In genomic region chr13:98002598-98002997, GRCm38 (mm10) we compare ENCODE assay signal across 19 mouse cellular contexts.
DNase-seq lines count a peak whose midpoint lies in the region; ATAC-seq lines count a peak whose summit lies in the region.
"Had no signal": no experiment of that assay in that cellular context is flagged by ENCODE, and none has a peak within 500 bp of the region (broad histone marks: within the 10 kb centered on the region; RNA-seq: fewer than 3 reads in every experiment).

No protein-coding gene starts in this region.

- no peaks in the 10 kb centered on the region for H3K27me3 ChIP-seq in heart, embryonic 12.5 days (replicated peaks)
- no peaks in the 10 kb centered on the region for H3K27me3 ChIP-seq in lung, embryonic 16.5 days (ENCODE audit: control insufficient read depth, insufficient read depth, low read depth, low read length)
- H3K27me3 ChIP-seq in stomach, embryonic 15.5 days (replicated peaks), result no peaks in the 10 kb centered on the region
- H3K27me3 ChIP-seq: CH12.LX; embryonic facial prominence, embryonic 13.5 days; forebrain, embryonic 12.5 days; hindbrain, embryonic 13.5 days; Patski had no signal

- H3K36me3 ChIP-seq in heart, embryonic 12.5 days, result no peaks in the 10 kb centered on the region
- H3K36me3 ChIP-seq in lung, embryonic 16.5 days (ENCODE audit: control insufficient read depth, insufficient read depth, low read length), result no peaks in the 10 kb centered on the region
- H3K36me3 ChIP-seq in stomach, embryonic 15.5 days, result no peaks in the 10 kb centered on the region
- H3K36me3 ChIP-seq: embryonic facial prominence, embryonic 13.5 days; forebrain, embryonic 12.5 days; hindbrain, embryonic 13.5 days had no signal

- H3K4me3 ChIP-seq in heart, embryonic 12.5 days, result no peak overlapping the region
- H3K4me3 ChIP-seq in lung, embryonic 16.5 days (ENCODE audit: low read length), result no peak overlapping the region
- no peak overlapping the region for H3K4me3 ChIP-seq in stomach, embryonic 15.5 days (replicated peaks)
- H3K4me3 ChIP-seq: embryonic facial prominence, embryonic 13.5 days; forebrain, embryonic 12.5 days; hindbrain, embryonic 13.5 days had no signal

- H3K9ac ChIP-seq in heart, embryonic 12.5 days, result no peak overlapping the region
- no peak overlapping the region for H3K9ac ChIP-seq in lung, embryonic 16.5 days (ENCODE audit: low read length)
- H3K9ac ChIP-seq in stomach, embryonic 15.5 days, result no peak overlapping the region
- H3K9ac ChIP-seq: embryonic facial prominence, embryonic 13.5 days; forebrain, embryonic 12.5 days; hindbrain, embryonic 13.5 days had no signal

- peaks cover 15% of the 10 kb centered on the region for H3K4me1 ChIP-seq in heart, embryonic 12.5 days (replicated peaks)
- peaks cover 17% of the 10 kb centered on the region for H3K4me1 ChIP-seq in lung, embryonic 16.5 days (replicated peaks; ENCODE audit: control insufficient read depth, insufficient read depth, low read length)
- peaks cover 12% of the 10 kb centered on the region for H3K4me1 ChIP-seq in stomach, embryonic 15.5 days

- peak overlapping the region; percentile 52; the same call in 1 of the 2 replicates for H3K27ac ChIP-seq in heart, embryonic 12.5 days (ENCODE audit: poor library complexity, severe bottlenecking)
- H3K27ac ChIP-seq in lung, embryonic 16.5 days (ENCODE audit: low read length), result no peak overlapping the region
- H3K27ac ChIP-seq in stomach, embryonic 15.5 days, result peak overlapping the region; percentile 4; the same call in 1 of the 2 replicates
- H3K27ac ChIP-seq: forebrain, embryonic 12.5 days; hindbrain, embryonic 13.5 days; hindbrain, postnatal 0 days had no signal

- intact Hi-C loops in heart, postnatal 14 days (cut with DNase I), result no loop called here

- DNase-seq in heart, postnatal 14 days, result no peak
- no peak for DNase-seq in lung, postnatal 14 days
- DNase-seq in right cerebral cortex, postnatal 4 days, result no peak
- DNase-seq: adrenal gland, postnatal 25 days; cerebellum, adult 18-20 months; cerebellum, adult 9-11 months; cerebellum, postnatal 36 days; gastrocnemius, postnatal 14 days had no signal

- no peak for ATAC-seq in heart, embryonic 12.5 days (ENCODE audit: insufficient number of reproducible peaks, low FRiP score)
- peak; percentile 10 for ATAC-seq in lung, embryonic 16.5 days (ENCODE audit: low read depth)
- ATAC-seq in stomach, embryonic 15.5 days (ENCODE audit: insufficient read depth, low FRiP score, low read depth), result no peak
- ATAC-seq: activated CD4-positive, CD25-positive, alpha-beta regulatory T cell, adult 4 months; forebrain, embryonic 16.5 days; hindbrain, postnatal 0 days; Patski had no signal

- no peak overlapping the region for H3K4me2 ChIP-seq in heart, embryonic 12.5 days
- H3K4me2 ChIP-seq in lung, embryonic 16.5 days (ENCODE audit: low read depth, low read length), result no peak overlapping the region
- H3K4me2 ChIP-seq in stomach, embryonic 15.5 days, result no peak overlapping the region
- H3K4me2 ChIP-seq: embryonic facial prominence, embryonic 13.5 days; forebrain, embryonic 12.5 days; hindbrain, embryonic 13.5 days had no signal

- WGBS in heart, embryonic 12.5 days, result 81% methylated on average over 5 of the region's 5 CpGs
- 66% methylated on average over 5 of the region's 5 CpGs for WGBS in lung, embryonic 16.5 days
- 63% methylated on average over 5 of the region's 5 CpGs for WGBS in stomach, embryonic 15.5 days

- no peaks in the 10 kb centered on the region for H3K9me3 ChIP-seq in heart, embryonic 12.5 days (replicated peaks)
- no peaks in the 10 kb centered on the region for H3K9me3 ChIP-seq in lung, embryonic 16.5 days (ENCODE audit: control insufficient read depth, low read length)
- H3K9me3 ChIP-seq in stomach, embryonic 15.5 days, result no peaks in the 10 kb centered on the region
- H3K9me3 ChIP-seq: embryonic facial prominence, embryonic 13.5 days; forebrain, embryonic 12.5 days; hindbrain, embryonic 13.5 days had no signal
